Mouse (Mus musculus): Measurements from ENCODE around the gene Cdh23. TPM values are rescaled to one million over a fixed set of nuclear protein-coding genes. Genes with fewer than 3 reads are reported as not detected.

The Cdh23 gene
- polyA plus RNA-seq, 1 experiment from 2014 or later: 2.0 TPM

DNA sequence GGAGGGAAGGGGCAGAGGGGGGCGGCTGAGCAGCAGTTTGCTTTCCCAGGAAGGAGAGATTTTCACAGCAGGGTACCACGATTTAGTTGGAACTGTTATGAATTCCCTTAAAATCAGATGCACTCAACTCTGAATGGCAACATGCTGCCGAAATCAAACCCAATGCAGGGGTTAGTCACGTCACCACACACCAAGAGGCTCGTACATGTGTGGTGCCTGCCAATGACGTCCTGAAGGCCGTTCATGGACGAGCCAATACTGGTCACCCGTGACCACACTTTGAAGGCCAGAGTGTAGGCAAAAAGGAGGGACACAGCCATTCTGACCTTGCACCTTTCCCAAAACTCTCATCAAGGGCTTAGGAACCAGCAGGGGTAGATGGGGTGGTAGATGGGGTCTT lies 35.3 kb downstream of the Cdh23 start:
- H3K9me3 ChIP-seq: no peaks in the 10 kb centered on the region
- no peaks in the 10 kb centered on the region for H3K36me3 ChIP-seq
- no peak overlapping the region for H3K27ac ChIP-seq
- H3K4me1 ChIP-seq (replicated peaks): 0 out of 2 replicates have a peak, but pooled peaks cover 10% of the 10 kb centered on the region
- WGBS: 78% methylated on average over 9 of the region's 9 CpGs
- ATAC-seq (ENCODE audit: low FRiP score): no peak
- H3K4me3 ChIP-seq: no peak overlapping the region
- H3K4me2 ChIP-seq: no peak overlapping the region
- no peak overlapping the region for H3K9ac ChIP-seq
- H3K27me3 ChIP-seq: 0 out of 2 replicates have a peak, but pooled peaks cover 9% of the 10 kb centered on the region

DNA sequence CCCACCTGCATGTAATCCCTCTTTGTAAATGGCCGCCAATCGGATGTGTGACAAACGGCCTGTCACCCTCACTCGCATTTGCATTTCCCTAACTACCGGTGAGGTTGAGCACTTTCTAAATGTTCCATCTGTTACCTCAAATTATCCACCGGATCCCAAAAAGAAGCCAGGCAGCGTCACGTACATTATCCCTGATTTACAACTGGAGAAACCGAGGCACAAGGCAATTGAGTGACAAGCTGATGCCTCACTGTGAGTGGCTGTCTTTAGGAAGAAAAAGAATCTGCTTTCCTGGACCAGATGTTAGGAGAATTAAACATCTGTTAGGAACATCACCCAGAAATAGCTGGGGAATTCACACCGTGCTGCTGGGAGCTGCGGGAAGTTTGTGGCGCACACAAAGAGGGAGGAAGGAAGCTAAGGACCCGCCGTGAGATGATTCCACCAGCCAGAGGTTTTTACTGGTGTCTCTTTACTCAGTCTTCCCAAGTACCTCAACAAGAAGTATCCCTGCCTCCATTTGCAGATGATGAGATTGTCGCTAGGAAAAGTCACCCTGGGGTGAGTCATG lies 36.8 kb downstream of the Cdh23 start:
- Histone ChIP-seq H3K9ac (no peak overlapping the region), H3K36me3 (no peaks in the 10 kb centered on the region), H3K27me3 (0 out of 2 replicates have a peak, but pooled peaks cover 9% of the 10 kb centered on the region), H3K4me3 (no peak overlapping the region), H3K4me2 (no peak overlapping the region), H3K27ac (no peak overlapping the region), H3K9me3 (no peaks in the 10 kb centered on the region), H3K4me1 (replicated peaks) (0 out of 2 replicates have a peak, but pooled peaks cover 10% of the 10 kb centered on the region)
- WGBS: 69% methylated on average over 15 of the region's 15 CpGs
- ATAC-seq (ENCODE audit: low FRiP score): no peak

GRCm38 (mm10) chr10:60658176-60658575 lies 38.1 kb downstream of the Cdh23 start:
- Histone ChIP-seq H3K9me3 (no peaks in the 10 kb centered on the region), H3K4me3 (no peak overlapping the region), H3K27ac (no peak overlapping the region), H3K36me3 (no peaks in the 10 kb centered on the region), H3K27me3 (0 out of 2 replicates have a peak, but pooled peaks cover 9% of the 10 kb centered on the region), H3K9ac (no peak overlapping the region), H3K4me2 (no peak overlapping the region), H3K4me1 (replicated peaks) (0 out of 2 replicates have a peak, but pooled peaks cover 10% of the 10 kb centered on the region)
- WGBS: 90% methylated on average over 10 of the region's 10 CpGs
- no peak for ATAC-seq (ENCODE audit: low FRiP score)

GRCm38 (mm10) chr10:60653675-60654074 lies 42.6 kb downstream of the Cdh23 start:
- WGBS: 86% methylated on average over 4 of the region's 4 CpGs
- no peak overlapping the region for H3K4me2 ChIP-seq
- no peak overlapping the region for H3K9ac ChIP-seq
- no peak overlapping the region for H3K27ac ChIP-seq
- 0 out of 2 replicates have a peak, but pooled peaks cover 2% of the 10 kb centered on the region for H3K4me1 ChIP-seq (replicated peaks)
- no peaks in the 10 kb centered on the region for H3K9me3 ChIP-seq
- H3K4me3 ChIP-seq: no peak overlapping the region
- H3K36me3 ChIP-seq: no peaks in the 10 kb centered on the region
- ATAC-seq (ENCODE audit: low FRiP score): no peak
- H3K27me3 ChIP-seq: 0 out of 2 replicates have a peak, but pooled peaks cover 9% of the 10 kb centered on the region

DNA sequence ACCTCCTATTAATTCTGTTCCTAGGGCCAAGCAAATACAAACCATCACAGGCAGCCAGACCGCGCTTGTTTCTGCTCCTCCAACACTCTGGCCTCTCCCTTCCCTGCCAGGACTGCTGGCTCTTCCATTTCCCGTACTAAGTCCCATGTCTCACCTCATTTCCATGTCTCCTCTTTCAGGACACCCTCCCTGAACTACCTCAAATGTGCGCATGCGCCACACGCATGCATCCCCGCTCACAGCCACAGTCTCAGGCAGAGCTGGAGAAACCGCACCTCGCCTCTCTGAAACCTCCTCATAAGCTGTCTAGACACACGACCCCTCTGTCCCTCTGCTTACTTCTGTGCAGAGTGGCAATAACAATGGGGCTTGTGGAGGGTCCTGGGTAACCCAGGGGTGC lies 43.2 kb downstream of the Cdh23 start:
- Histone ChIP-seq H3K4me3 (no peak overlapping the region), H3K9me3 (no peaks in the 10 kb centered on the region), H3K27me3 (0 out of 2 replicates have a peak, but pooled peaks cover 9% of the 10 kb centered on the region), H3K36me3 (no peaks in the 10 kb centered on the region), H3K4me1 (replicated peaks) (no peaks in the 10 kb centered on the region), H3K9ac (no peak overlapping the region), H3K27ac (no peak overlapping the region), H3K4me2 (no peak overlapping the region)
- no peak for ATAC-seq (ENCODE audit: low FRiP score)
- 89% methylated on average over 10 of the region's 10 CpGs for WGBS

DNA sequence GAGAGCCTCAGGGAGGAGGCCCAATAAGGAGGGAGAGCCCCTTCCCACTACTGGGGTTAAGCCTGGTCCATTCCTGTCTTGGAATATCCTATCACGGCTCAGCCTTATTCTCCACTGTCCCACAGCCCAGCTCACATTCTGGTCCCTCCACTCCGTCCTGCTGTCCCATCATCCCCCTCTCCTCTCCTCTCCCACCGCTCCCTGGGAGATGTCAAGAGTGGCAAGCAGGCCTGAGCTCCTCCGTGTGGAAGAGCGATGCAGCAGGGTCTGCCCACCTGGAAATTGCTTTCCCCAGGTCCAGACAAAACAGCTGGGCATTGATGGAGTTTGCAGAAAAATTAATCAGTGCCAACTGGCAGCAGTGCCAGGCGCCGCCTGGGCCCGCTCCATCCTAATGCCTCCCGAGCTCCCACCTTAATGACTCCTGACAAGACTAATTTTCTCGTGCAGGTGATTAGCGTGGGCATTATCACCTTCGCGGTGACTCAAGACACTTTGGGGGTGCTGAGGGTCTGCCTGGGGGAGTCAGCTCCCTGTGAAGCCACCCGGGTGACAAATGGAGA lies 52.1 kb downstream of the Cdh23 start:
- Histone ChIP-seq H3K4me3 (no peak overlapping the region), H3K4me2 (no peak overlapping the region), H3K27ac (peak overlapping the region; percentile 40), H3K9me3 (no peaks in the 10 kb centered on the region), H3K36me3 (no peaks in the 10 kb centered on the region), H3K9ac (no peak overlapping the region), H3K4me1 (replicated peaks) (peaks cover 20% of the 10 kb centered on the region), H3K27me3 (no peaks in the 10 kb centered on the region)
- peak; percentile 53; the same call in 1 of the 2 replicates for ATAC-seq (ENCODE audit: low FRiP score)
- WGBS: 66% methylated on average over 14 of the region's 14 CpGs

DNA sequence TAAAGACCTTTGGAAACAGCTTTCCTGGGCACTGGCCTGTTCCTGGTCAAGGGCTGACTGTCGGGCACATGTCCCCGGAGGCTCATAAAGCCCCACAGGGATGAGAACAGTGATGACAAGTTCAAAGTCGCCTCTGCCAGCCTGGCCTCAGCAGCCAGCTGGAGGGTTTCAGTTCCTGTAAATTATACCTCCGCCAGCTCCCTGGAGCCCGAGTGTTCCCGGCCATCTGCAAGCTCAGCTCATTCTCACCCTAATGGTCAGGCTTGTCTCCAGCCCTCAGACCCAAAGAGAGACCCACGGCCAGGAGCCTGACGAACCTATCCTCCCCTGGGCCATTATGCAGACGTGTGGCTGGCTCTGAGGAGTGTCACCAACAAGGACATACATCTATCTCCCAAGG lies 57.0 kb downstream of the Cdh23 start:
- no peak overlapping the region for H3K4me2 ChIP-seq
- no peak overlapping the region for H3K27ac ChIP-seq
- 73% methylated on average over 9 of the region's 9 CpGs for WGBS
- no peaks in the 10 kb centered on the region for H3K36me3 ChIP-seq
- H3K27me3 ChIP-seq: peaks cover 9% of the 10 kb centered on the region; the same call in 1 of the 2 replicates
- no peaks in the 10 kb centered on the region for H3K9me3 ChIP-seq
- H3K9ac ChIP-seq: no peak overlapping the region
- ATAC-seq (ENCODE audit: low FRiP score): no peak
- H3K4me3 ChIP-seq: no peak overlapping the region
- peaks cover 31% of the 10 kb centered on the region for H3K4me1 ChIP-seq (replicated peaks)

- peaks cover 17% of the 10 kb centered on the region for H3K4me1 ChIP-seq (replicated peaks)
- H3K36me3 ChIP-seq: no peaks in the 10 kb centered on the region
- WGBS: 27% methylated on average over 13 of the region's 13 CpGs
- H3K27me3 ChIP-seq: peaks cover 9% of the 10 kb centered on the region; the same call in 1 of the 2 replicates
- H3K9me3 ChIP-seq: no peaks in the 10 kb centered on the region
- no peak overlapping the region for H3K4me2 ChIP-seq
- no peak overlapping the region for H3K9ac ChIP-seq
- no peak overlapping the region for H3K27ac ChIP-seq
- no peak overlapping the region for H3K4me3 ChIP-seq
- peak; percentile 65 for ATAC-seq (ENCODE audit: low FRiP score)
Observed at GRCm38 (mm10) chr10:60635568-60636295, 60.6 kb downstream of the Cdh23 start.

DNA sequence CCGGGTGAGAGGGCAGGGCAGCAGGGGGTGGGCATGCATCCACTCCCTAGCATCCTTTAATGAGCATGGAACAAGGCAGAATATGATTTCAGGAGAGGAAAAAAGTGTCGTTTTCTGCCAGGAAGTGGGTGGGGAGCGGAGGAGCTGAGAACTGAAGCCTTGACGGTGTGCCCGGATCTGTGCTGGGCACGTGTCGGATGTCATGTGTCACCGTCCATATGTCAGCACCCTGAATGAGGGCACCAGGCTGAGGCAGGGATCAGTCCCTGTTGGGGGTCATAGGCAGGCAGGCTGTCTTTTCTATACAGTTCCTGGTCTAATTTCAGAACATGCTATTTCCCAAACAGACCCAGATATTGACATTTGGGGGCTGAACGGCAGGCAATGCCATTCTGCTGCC lies 61.9 kb downstream of the Cdh23 start:
- Histone ChIP-seq H3K4me2 (no peak overlapping the region), H3K4me3 (no peak overlapping the region), H3K27ac (no peak overlapping the region), H3K27me3 (peaks cover 9% of the 10 kb centered on the region; the same call in 1 of the 2 replicates), H3K4me1 (replicated peaks) (peaks cover 15% of the 10 kb centered on the region), H3K9ac (no peak overlapping the region), H3K9me3 (peaks cover 10% of the 10 kb centered on the region), H3K36me3 (no peaks in the 10 kb centered on the region)
- WGBS: 82% methylated on average over 9 of the region's 9 CpGs
- no peak for ATAC-seq (ENCODE audit: low FRiP score)

- WGBS: 70% methylated on average over 5 of the region's 5 CpGs
- Histone ChIP-seq H3K4me2 (no peak overlapping the region), H3K36me3 (no peaks in the 10 kb centered on the region), H3K4me1 (replicated peaks) (peaks cover 34% of the 10 kb centered on the region), H3K4me3 (no peak overlapping the region), H3K9ac (no peak overlapping the region), H3K27me3 (no peaks in the 10 kb centered on the region), H3K27ac (no peak overlapping the region), H3K9me3 (peaks cover 17% of the 10 kb centered on the region)
- no peak for ATAC-seq (ENCODE audit: low FRiP score)
Observed at GRCm38 (mm10) chr10:60626086-60626485, 70.2 kb downstream of the Cdh23 start.

DNA sequence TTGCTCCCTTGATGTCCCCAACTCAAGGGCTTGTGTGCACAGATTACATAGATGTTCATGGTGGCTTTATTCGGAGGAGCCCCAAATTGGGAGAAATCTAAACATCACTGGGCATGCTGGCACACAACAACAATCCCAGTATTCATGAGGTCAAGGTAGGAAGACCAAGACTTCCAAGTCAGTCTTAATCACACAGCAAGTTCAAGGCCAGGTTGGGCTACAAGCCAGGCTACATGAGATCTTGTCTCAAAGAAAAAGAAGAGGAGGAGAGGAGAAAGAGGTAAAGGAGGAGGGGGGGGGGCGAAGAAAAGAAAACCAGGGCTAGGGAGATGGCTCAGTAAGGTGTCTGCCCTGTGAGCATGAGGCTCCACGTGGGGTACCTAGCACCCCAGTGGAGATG lies 70.8 kb downstream of the Cdh23 start:
- 73% methylated on average over 3 of the region's 3 CpGs for WGBS

GRCm38 (mm10) chr10:60624945-60625344 lies 71.3 kb downstream of the Cdh23 start:
- no peaks in the 10 kb centered on the region for H3K36me3 ChIP-seq
- H3K27ac ChIP-seq: no peak overlapping the region; the same call in 1 of the 2 replicates
- peaks cover 34% of the 10 kb centered on the region for H3K4me1 ChIP-seq (replicated peaks)
- no peak overlapping the region for H3K4me2 ChIP-seq
- no peak for ATAC-seq (ENCODE audit: low FRiP score)
- no peak overlapping the region for H3K9ac ChIP-seq
- no peak overlapping the region for H3K4me3 ChIP-seq
- H3K27me3 ChIP-seq: peaks cover 2% of the 10 kb centered on the region; the same call in 1 of the 2 replicates
- WGBS: 32% methylated on average over 3 of the region's 3 CpGs
- H3K9me3 ChIP-seq: peaks cover 12% of the 10 kb centered on the region

More for the DNA sequence above, 70.8 kb downstream of the Cdh23 start:
- H3K27me3 ChIP-seq: no peaks in the 10 kb centered on the region
- H3K36me3 ChIP-seq: no peaks in the 10 kb centered on the region
- no peak overlapping the region for H3K4me2 ChIP-seq
- H3K9me3 ChIP-seq: peaks cover 17% of the 10 kb centered on the region
- H3K4me3 ChIP-seq: no peak overlapping the region
- no peak for ATAC-seq (ENCODE audit: low FRiP score)
- H3K9ac ChIP-seq: no peak overlapping the region
- peaks cover 34% of the 10 kb centered on the region for H3K4me1 ChIP-seq (replicated peaks)
- H3K27ac ChIP-seq: no peak overlapping the region
